Mouse (Mus musculus) adrenal gland, adult 18-20 months (tissue): Measurements from ENCODE around the gene Gm20422. TPM values are rescaled to one million over a fixed set of nuclear protein-coding genes. Genes with fewer than 3 reads are reported as not detected.
A peak's percentile ranks its signal among the peaks of the same experiment; 100 is the strongest.
"Not testable (repeated sequence)": the region's sequence is repeated elsewhere in the genome, so short reads cannot be mapped to it uniquely, and the experiment has no call there.

Experiments used
- DNase-seq, 2 experiments: peaks; one replicate each; pipeline ENCODE4 v3.0.0; 2021 to 2022; ENCODE audit warnings: low spot score in 2 of 2
- total RNA-seq, 2 experiments: library from RNA; stranded (reverse); gene quantifications; 1 replicate in 1 of 2; 2 replicates in 1 of 2; pipeline ENCODE4 v1.2.3; 2021

Gene Gm20422
- total RNA-seq, 2 experiments from 2014 or later: 0.64 TPM; not detected in 1

GRCm38 (mm10) chr8:69716403-69717231, 58.1 kb downstream of the Gm20422 start:
- DNase-seq: peak; percentile 86 to 87

- no peak for DNase-seq
Observed at GRCm38 (mm10) chr8:69715366-69715765, 59.3 kb downstream of the Gm20422 start.

DNA sequence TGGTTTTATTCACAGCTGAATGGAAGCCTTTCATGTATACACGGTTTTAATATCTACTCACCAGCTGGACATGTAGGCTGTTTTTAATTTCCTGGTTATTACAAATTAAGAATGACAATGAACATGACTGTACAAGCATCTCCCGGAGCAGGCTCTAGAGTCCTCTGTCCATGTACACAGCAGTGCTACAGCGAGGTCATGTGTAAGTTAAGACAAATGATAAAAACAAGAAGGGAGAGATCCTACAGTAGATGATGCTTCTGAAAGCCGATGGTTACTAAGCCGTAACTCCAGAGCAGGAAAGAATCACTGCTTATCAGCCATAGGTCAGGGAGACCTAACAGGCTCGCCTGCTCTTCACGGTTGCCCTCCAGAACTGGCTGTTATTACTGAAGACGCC, 61.2 kb downstream of the Gm20422 start:
- no peak for DNase-seq

DNA sequence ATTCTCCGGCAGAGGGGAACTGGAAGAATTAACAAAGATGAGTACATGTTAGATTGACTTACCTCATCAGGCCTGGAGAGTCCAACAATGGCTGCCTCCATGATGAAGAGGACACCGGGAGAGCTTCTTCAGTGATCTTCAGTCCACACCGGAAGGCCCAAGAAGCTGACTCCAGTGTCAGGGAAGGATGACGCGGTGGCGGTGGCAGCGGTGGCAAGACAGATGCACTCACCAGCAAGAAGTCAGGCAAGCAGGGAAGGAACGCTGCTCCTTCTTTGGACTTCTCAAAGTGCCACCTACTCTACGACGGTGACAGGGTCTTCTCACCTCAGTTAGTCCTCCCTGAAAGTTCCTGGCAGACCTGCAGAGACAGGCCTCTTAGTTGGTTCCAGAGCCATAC, 64.1 kb downstream of the Gm20422 start, which contains the start of gene Zfp869:
Gene Zfp869 (minus strand): TSS at position 101 of the 400 bp plus-strand sequence.
- not testable (repeated sequence) for DNase-seq

DNA sequence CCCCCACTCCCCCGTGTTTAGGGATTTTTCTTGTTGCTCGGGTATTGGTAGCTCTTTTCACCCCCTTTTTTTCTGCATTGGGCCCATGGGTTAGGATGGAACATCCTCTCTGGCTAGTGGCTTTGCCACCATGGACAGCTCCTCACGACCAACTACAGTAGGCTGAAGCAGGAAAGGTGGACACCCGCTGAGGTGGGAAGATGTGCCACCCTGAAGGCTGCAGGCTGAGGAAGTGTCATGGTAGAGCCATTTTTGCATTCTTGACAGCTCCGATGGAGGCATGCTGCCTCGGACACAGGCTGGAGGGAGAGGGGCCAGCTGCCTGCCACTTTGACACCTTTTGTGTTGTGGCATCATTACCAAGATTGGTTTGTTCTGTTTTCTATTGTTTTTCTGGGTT, 72.9 kb downstream of the Gm20422 start:
- no peak for DNase-seq

Other genes starting within 250 kb of the Gm20422 start
- gene Zfp868, start 149.3 kb downstream of the Gm20422 start, total RNA-seq: 10 to 100 TPM; 11.1 to 13.3 TPM
- 1 to 10 TPM; 2.7 to 3.0 TPM for gene Zfp964, start 120.4 kb downstream of the Gm20422 start, total RNA-seq
- gene Zfp869, start 64.2 kb downstream of the Gm20422 start, total RNA-seq: 10 to 100 TPM; 20.9 to 26.4 TPM
- gene Zfp963, start 24.9 kb downstream of the Gm20422 start, total RNA-seq: 1 to 10 TPM; 3.5 to 4.6 TPM
- gene Atp13a1, start 16.3 kb upstream of the Gm20422 start, total RNA-seq: 10 to 100 TPM; 34.0 to 42.8 TPM
- gene Zfp866, start 16.3 kb upstream of the Gm20422 start, total RNA-seq: 10 to 100 TPM; 20.1 to 24.1 TPM
- 10 to 100 TPM in 1 of 2 experiments, 1 to 10 TPM in 1; 8.3 to 10.6 TPM for gene Gmip, start 33.8 kb upstream of the Gm20422 start, total RNA-seq
- gene Lpar2, start 47.5 kb upstream of the Gm20422 start, total RNA-seq: 1 to 10 TPM; 1.8 to 2.0 TPM
- 1 to 10 TPM; 1.2 to 1.3 TPM for gene Pbx4, start 57.6 kb upstream of the Gm20422 start, total RNA-seq
- gene Cilp2, start 112.8 kb upstream of the Gm20422 start, total RNA-seq: under 1 TPM; 0.06 to 0.10 TPM
- under 1 TPM; 0.51 to 0.60 TPM for gene Tssk6, start 127.3 kb upstream of the Gm20422 start, total RNA-seq
- 100 to 1,000 TPM; 176 to 210 TPM for gene Ndufa13, start 127.7 kb upstream of the Gm20422 start, total RNA-seq
- 1 to 10 TPM; 2.2 to 3.1 TPM for gene Yjefn3, start 127.8 kb upstream of the Gm20422 start, total RNA-seq
- 100 to 1,000 TPM; 102 to 111 TPM for gene Gatad2a, start 221.5 kb upstream of the Gm20422 start, total RNA-seq